Mouse (Mus musculus): ENCODE results near the gene Abcd4. TPM values are rescaled to one million over a fixed set of nuclear protein-coding genes. Genes with fewer than 3 reads are reported as not detected.

Gene Abcd4
- total RNA-seq (2021) = 10 to 100 TPM; 10.5 to 13.1 TPM

DNA sequence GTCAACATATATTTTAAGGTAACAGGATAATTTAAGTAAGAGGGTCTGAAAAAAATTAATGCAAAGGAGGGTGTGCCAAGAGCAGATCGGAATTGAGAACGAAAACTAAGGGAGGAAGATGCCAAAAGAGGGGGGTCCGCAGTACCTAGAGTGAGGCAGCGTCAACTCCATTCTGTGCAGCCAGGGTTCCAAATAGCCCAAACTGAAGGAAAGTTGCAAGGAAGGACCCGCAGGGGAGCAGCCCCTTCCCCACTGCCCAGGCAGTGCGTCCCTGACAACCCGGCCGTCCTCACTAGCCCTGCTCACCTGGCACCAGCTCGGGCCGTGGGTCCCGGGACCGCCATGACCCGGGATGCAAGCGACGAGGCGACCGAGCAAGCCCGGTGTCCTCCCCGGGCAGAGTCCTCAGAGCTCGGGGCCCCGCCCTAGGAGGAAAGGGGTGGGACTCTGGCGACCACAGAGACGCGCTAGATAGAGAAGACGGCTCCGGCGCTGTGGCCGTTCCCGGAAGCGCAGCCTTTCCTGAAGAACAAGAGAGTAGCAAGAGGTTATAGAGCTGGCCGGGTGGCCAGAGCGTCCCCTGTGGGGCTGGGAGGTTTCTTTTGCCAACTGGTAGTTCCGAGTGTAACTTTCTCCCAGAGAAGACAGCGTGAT is at the start of gene Abcd4:
Gene Abcd4, minus strand, starts transcription at position 437 of the 654 bp plus-strand sequence.
- DNase-seq (ENCODE audit: low spot score in 2 of 2) = peak; percentile 88 to 89
- intact Hi-C loops (cut with DNase I) = no loop called here

- intact Hi-C loops (cut with DNase I) = loop anchor here (1.0 kb wide), 1 partner anchor 101 kb away; no protein-coding TSS in a partner anchor
- peak; percentile 32 to 53 for DNase-seq (ENCODE audit: low spot score in 2 of 2)
These were observed 36.7 kb upstream of the Abcd4 start for GRCm38 (mm10) chr12:84653912-84654311.

DNA sequence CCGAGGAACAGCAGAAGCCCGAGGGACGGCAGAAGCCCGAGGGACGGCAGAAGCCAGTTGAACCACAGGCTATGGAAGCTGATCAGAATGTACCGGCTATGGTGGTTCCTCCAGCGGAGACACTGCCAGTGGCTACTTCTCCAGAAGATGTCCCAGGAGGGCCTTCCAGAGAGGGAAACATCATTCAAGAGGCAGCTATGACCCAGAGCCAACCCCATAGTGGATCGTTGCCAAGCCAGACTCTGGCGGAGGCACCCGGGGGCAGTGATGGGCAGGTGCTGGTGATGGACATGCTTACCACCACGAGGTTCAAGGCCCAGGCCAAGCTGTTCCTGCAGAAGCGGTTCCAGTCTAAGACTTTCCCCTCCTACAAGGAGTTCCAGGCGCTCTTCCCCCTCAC is 33.0 kb upstream of the Abcd4 start:
- intact Hi-C loops (cut with DNase I) = no loop called here

DNA sequence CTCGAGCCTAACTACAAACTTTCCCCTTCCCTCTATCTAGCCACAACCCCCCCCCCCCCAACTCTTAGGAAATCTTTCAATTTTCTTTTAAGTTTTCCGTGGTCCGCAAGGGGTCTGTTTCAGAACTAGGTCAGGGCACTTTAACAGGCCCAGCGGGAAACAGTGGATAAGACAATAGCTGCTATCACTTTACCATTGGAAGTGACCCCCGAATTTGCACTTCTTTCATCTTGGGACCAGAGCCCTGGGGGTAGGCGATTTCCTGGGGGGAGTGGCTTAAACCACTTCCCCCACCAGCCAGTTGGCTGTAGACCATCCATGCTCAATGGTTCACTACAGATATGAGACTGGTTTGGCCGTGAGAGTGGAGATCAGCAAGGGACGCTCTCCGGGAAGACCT is 23.4 kb upstream of the Abcd4 start, which contains the start of gene Vrtn:
Gene Vrtn, plus strand, starts transcription at position 366 of the 400 bp plus-strand sequence.
- no peak for DNase-seq (ENCODE audit: low spot score in 2 of 2)
- intact Hi-C loops (cut with DNase I) = no loop called here

More for the DNA sequence above, 33.0 kb upstream of the Abcd4 start:
- DNase-seq (ENCODE audit: low spot score in 2 of 2) = no peak

GRCm38 (mm10) chr12:84640253-84640652 is 23.0 kb upstream of the Abcd4 start:
- intact Hi-C loops (cut with DNase I) = no loop called here
- DNase-seq (ENCODE audit: low spot score in 2 of 2) = no peak

- intact Hi-C loops (cut with DNase I) = no loop called here
- no peak for DNase-seq (ENCODE audit: low spot score in 2 of 2)
These were observed 14.7 kb upstream of the Abcd4 start for GRCm38 (mm10) chr12:84631867-84632266.

DNA sequence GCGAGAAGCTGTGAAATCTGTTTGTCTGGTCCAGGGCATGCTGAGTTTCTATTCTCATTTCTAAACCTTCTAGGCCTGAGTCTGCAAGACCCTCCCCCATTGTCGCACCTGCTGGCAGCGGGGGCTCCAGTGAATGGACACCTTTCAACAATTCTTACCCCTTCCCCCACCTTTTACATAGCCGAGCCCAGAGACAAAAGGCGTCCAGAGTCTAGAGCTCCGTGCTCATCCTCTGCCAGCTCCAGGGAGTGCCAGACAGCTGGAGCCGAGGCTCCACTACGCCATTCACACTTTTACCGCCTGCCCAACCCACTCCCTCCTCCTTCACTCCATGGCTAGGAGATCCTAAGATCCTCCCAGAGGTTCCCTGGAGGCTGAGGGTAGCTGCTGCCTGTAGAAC is 7.9 kb upstream of the Abcd4 start:
- DNase-seq (ENCODE audit: low spot score in 2 of 2) = no peak
- intact Hi-C loops (cut with DNase I) = no loop called here

DNA sequence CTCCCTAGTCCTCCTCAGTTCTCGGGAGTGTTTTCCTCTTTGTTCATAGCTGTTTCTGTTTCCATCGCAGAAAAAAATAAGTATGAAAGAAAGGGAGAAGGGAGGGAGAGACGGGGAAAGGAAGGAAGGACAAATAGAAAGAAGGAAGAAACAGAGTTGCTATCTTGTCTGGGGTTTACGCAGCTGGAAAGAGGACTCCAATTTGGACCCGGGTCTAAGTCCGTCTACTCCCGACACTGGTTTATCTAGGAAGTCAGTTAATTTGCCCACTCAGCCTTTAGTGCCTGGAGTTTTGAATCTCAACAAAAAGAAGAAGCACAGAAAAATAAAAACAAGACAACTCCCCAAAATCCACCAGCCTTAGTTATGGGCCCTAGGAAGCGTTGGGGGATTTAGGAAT is 7.4 kb upstream of the Abcd4 start:
- intact Hi-C loops (cut with DNase I) = no loop called here
- DNase-seq (ENCODE audit: low spot score in 2 of 2) = no peak

DNA sequence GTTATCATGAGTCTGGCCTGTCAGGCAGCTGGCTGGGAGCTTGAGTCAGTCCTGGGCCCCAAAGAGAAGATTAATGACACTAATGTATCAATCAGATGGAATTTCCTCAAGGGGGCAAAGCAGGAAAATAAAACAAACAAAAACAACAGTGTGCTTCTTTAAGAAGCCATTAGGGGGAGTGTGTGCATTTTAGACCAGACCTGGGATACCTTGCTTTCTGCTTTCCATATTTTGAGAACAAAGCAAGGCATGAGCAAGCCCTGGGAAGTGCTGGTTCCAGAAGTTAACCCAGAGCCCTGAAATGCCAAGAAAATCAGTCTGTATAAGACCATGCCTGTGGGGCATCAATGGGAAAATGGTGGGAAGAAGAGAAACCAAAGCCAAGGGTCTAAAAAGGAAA is 3.8 kb upstream of the Abcd4 start:
- no peak for DNase-seq (ENCODE audit: low spot score in 2 of 2)
- intact Hi-C loops (cut with DNase I) = no loop called here

DNA sequence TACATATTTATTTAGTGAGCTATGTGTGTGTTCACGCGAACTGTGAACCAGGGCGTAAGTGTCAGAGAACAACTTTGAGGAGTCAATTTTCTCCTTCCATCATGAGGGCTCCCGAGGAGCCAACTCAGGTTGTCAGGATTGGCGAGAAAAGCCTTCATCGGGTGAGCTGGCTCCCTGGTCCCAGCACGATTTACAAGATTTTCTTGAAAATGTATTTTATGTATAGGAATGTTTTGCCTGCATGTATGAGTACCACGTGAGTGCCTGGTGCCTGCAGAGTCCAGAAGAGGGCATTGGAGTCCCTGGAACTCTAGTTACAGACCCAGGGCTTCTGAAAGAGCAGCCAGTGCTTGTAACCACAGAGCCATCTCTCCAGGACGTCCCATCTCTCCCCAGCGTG is 450 bp upstream of the Abcd4 start:
- intact Hi-C loops (cut with DNase I) = no loop called here
- no peak for DNase-seq (ENCODE audit: low spot score in 2 of 2)

DNA sequence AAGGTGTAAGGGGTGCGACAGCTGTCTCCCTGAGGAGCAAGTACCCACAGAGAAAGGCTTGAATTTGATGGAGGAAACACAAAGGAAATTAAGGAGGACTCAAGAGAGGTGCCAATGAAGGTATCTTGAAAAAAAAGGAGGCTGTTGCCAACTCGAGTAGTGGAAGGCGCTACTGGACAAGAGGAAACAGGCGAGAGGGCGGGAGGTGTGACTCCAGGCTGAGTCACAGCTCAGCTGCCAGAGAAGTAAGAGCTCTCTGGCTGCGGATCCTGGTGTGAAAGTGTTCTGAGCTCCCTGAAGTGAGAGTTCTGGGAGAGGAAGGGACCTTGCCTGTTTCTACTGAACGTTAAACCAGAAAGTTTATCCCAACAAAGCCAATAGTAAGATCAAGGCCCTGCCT is 2.7 kb downstream of the Abcd4 start:
- DNase-seq (ENCODE audit: low spot score in 2 of 2) = peak; percentile 36 to 54
- intact Hi-C loops (cut with DNase I) = no loop called here

GRCm38 (mm10) chr12:84614001-84614400 is 3.2 kb downstream of the Abcd4 start:
- no peak for DNase-seq (ENCODE audit: low spot score in 2 of 2)
- intact Hi-C loops (cut with DNase I) = no loop called here

GRCm38 (mm10) chr12:84612518-84612917 is 4.7 kb downstream of the Abcd4 start:
- DNase-seq (ENCODE audit: low spot score in 2 of 2) = no peak
- intact Hi-C loops (cut with DNase I) = no loop called here

DNA sequence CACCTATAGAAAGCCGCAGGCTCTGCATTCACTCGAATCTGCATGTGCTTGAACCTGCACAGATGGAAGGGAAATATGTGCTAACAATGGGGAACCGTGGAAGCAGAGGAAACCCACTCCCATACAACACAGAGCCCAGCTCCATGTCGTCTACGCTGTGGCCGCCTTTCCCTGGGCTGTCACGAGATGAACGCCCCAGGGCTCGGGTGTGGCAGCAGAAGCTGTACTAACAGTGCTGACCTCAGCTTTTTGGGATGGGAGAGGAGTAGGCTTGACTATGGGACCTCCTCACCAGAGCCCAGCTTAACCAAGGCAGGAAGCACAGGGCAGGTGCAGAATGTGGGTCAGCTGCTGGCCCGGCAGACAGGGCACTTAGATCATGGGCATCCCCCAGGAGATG is 5.5 kb downstream of the Abcd4 start:
- no peak for DNase-seq (ENCODE audit: low spot score in 2 of 2)
- intact Hi-C loops (cut with DNase I) = no loop called here

DNA sequence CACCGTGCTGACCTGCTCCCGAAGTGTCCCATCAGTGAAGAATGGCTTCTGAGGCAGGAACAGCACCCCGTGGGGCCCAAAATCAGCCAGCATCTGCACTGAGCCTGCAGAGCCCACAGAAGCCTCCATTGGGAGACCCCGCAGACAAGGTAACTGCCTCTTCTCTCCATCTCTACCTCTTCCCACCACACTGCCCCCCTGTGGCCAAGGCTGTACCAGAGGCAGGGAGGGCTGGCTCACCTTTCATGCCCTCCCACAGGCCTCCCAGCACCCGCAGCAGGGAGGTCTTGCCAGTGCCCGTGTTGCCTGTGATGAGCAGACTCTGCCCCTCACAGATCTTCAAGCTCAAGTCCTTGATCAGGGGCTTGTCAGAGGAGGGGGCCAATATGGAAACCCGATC is 11.4 kb downstream of the Abcd4 start:
- intact Hi-C loops (cut with DNase I) = no loop called here
- no peak for DNase-seq (ENCODE audit: low spot score in 2 of 2)

GRCm38 (mm10) chr12:84604001-84604400 is 13.2 kb downstream of the Abcd4 start:
- intact Hi-C loops (cut with DNase I) = no loop called here
- DNase-seq (ENCODE audit: low spot score in 2 of 2) = no peak

- DNase-seq (ENCODE audit: low spot score in 2 of 2) = no peak
- intact Hi-C loops (cut with DNase I) = no loop called here
These were observed 18.9 kb downstream of the Abcd4 start for GRCm38 (mm10) chr12:84598324-84598723.

GRCm38 (mm10) chr12:84589825-84590761 is 27.1 kb downstream of the Abcd4 start:
- intact Hi-C loops (cut with DNase I) = loop anchor here (2.0 kb wide), 1 partner anchor 121 kb away; no protein-coding TSS in a partner anchor

DNA sequence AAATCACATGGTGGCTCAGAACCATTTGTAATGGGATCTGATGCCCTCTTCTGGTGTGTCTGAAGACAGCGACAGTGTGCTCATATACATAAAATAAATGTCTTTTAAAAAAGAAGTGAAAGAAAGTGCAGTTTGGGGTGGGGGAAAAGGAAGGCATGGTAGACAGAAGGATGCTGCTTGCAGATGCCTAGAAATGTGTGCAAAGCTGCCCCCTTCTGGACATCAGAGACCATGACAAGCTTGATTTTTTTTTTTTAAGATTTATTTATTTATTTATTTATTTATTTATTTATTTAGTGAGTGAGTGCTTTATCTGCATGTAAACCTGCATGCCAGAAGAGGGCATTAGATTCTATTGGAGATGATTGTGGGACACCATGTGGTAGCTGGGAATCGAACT is 35.9 kb downstream of the Abcd4 start:
- DNase-seq (ENCODE audit: low spot score in 2 of 2) = no peak
- intact Hi-C loops (cut with DNase I) = no loop called here

More at GRCm38 (mm10) chr12:84589825-84590761, 27.1 kb downstream of the Abcd4 start:
- peak; percentile 90 to 95 for DNase-seq (ENCODE audit: low spot score in 2 of 2)

GRCm38 (mm10) chr12:84578440-84578770 is 38.8 kb downstream of the Abcd4 start:
- no peak for DNase-seq (ENCODE audit: low spot score in 2 of 2)
- intact Hi-C loops (cut with DNase I) = no loop called here

Measured in left cerebral cortex, postnatal 36 days (tissue).